Mouse (Mus musculus) hindbrain, embryonic 16.5 days (tissue): ENCODE measurements around the gene Mapk8ip2. TPM values are rescaled to one million over a fixed set of nuclear protein-coding genes. Genes with fewer than 3 reads are reported as not detected.

Experiments used
- ATAC-seq: fragments of 200-750 bp; cut with Nextera tagmentation; 2 replicates; pipeline ENCODE4 v1.8.0; 2017; ENCODE audit warnings: moderate TSS enrichment, moderate library complexity
- H3K27ac ChIP-seq: fragments of 300-500 bp; sonication (generic); 2 replicates; pipeline ENCODE4 v1.5.1; 2014; ENCODE audit warnings: low read depth, mild to moderate bottlenecking, control low read depth, low read length, moderate library complexity
- H3K27me3 ChIP-seq: fragments of 300-500 bp; sonication (generic); replicated peaks from 2 replicates; pipeline ENCODE4 v1.6.1; 2014; ENCODE audit warnings: low read length; ENCODE audit not compliant: control insufficient read depth, insufficient read depth
- H3K36me3 ChIP-seq: fragments of 300-500 bp; sonication (generic); 2 replicates; pipeline ENCODE4 v1.6.1; 2014; ENCODE audit warnings: mild to moderate bottlenecking, low read length, moderate library complexity, mixed read lengths; ENCODE audit not compliant: control insufficient read depth, insufficient read depth
- H3K4me1 ChIP-seq: fragments of 300-500 bp; sonication (generic); 2 replicates; pipeline ENCODE4 v1.6.1; 2014; ENCODE audit warnings: low read depth, low read length; ENCODE audit not compliant: control insufficient read depth, insufficient read depth
- H3K4me2 ChIP-seq: fragments of 300-500 bp; sonication (generic); 2 replicates; pipeline ENCODE4 v1.6.1; 2014; ENCODE audit warnings: mild to moderate bottlenecking, low read length, control low read depth, moderate library complexity
- H3K4me3 ChIP-seq: fragments of 300-500 bp; sonication (generic); 2 replicates; pipeline ENCODE4 v1.5.1; 2014; ENCODE audit warnings: mild to moderate bottlenecking, low read length, control low read depth, moderate library complexity
- H3K9ac ChIP-seq: fragments of 300-500 bp; sonication (generic); 2 replicates; pipeline ENCODE4 v1.6.1; 2014; ENCODE audit warnings: low read depth, mild to moderate bottlenecking, control low read depth, low read length, moderate library complexity
- H3K9me3 ChIP-seq: fragments of 300-500 bp; sonication (generic); 2 replicates; pipeline ENCODE4 v1.6.1; 2014; ENCODE audit warnings: mild to moderate bottlenecking, low read length, moderate library complexity; ENCODE audit not compliant: control insufficient read depth
- WGBS: fragments of 180-500 bp; shearing (Covaris S2); extraction: QIAGEN DNeasy Blood & Tissue Kit; methylation state at CpG from one replicate; pipeline ENCODE4 v1.1.7; 2014; 5-methylcytosine and 5-hydroxymethylcytosine counted together
- polyA plus RNA-seq: library from polyadenylated mRNA; unstranded; fragments of >200 nt; fragmentation: Nextera tagmentation; extraction: Ambion mirVana; gene quantifications from 2 replicates; pipeline ENCODE4 v1.2.1, GENCODE M21; 2015

Gene Mapk8ip2
- polyA plus RNA-seq, 1 experiment from 2014 or later: 84.5 TPM

GRCm38 (mm10) chr15:89435878-89436277, 17.8 kb upstream of the Mapk8ip2 start:
- Histone ChIP-seq H3K27ac (no peak overlapping the region), H3K36me3 (no peaks in the 10 kb centered on the region), H3K27me3 (no peaks in the 10 kb centered on the region), H3K4me3 (no peak overlapping the region), H3K4me1 (no peaks in the 10 kb centered on the region; the same call in 1 of the 2 replicates), H3K4me2 (no peak overlapping the region), H3K9ac (no peak overlapping the region), H3K9me3 (no peaks in the 10 kb centered on the region)
- WGBS: 90% methylated on average over 5 of the region's 5 CpGs
- ATAC-seq: no peak

- no peak; the same call in 1 of the 2 replicates for ATAC-seq
- Histone ChIP-seq H3K27me3 (no peaks in the 10 kb centered on the region), H3K9ac (no peak overlapping the region), H3K36me3 (no peaks in the 10 kb centered on the region), H3K27ac (no peak overlapping the region), H3K4me1 (no peaks in the 10 kb centered on the region), H3K4me2 (no peak overlapping the region), H3K9me3 (no peaks in the 10 kb centered on the region), H3K4me3 (no peak overlapping the region)
- whole genome bisulfite sequencing: 37% methylated on average over 8 of the region's 8 CpGs
Observed at GRCm38 (mm10) chr15:89442486-89443070, 11.1 kb upstream of the Mapk8ip2 start.

- H3K36me3 ChIP-seq: peaks cover 19% of the 10 kb centered on the region
- H3K4me3 ChIP-seq: peak overlapping the region; percentile 48
- H3K27me3 ChIP-seq: no peaks in the 10 kb centered on the region
- peak overlapping the region; percentile 65 for H3K9ac ChIP-seq
- H3K9me3 ChIP-seq: no peaks in the 10 kb centered on the region
- peaks cover 21% of the 10 kb centered on the region for H3K4me1 ChIP-seq
- H3K4me2 ChIP-seq: peak overlapping the region; percentile 79
- WGBS: 4% methylated on average over 24 of the region's 24 CpGs
- peak; percentile 80 for ATAC-seq
- H3K27ac ChIP-seq: peak overlapping the region; percentile 68
Observed at GRCm38 (mm10) chr15:89452906-89453864, 528 bp upstream of the Mapk8ip2 start.

GRCm38 (mm10) chr15:89454857-89455256, 1.1 kb downstream of the Mapk8ip2 start:
- Histone ChIP-seq H3K4me1 (peaks cover 21% of the 10 kb centered on the region), H3K4me3 (peak overlapping the region; percentile 48), H3K27ac (peak overlapping the region; percentile 68; the same call in 1 of the 2 replicates), H3K36me3 (peaks cover 34% of the 10 kb centered on the region), H3K27me3 (no peaks in the 10 kb centered on the region), H3K4me2 (peak overlapping the region; percentile 79), H3K9me3 (no peaks in the 10 kb centered on the region), H3K9ac (peak overlapping the region; percentile 65)
- peak; percentile 34; the same call in 1 of the 2 replicates for ATAC-seq
- WGBS: 9% methylated on average over 5 of the region's 6 CpGs

GRCm38 (mm10) chr15:89455642-89456041, 1.9 kb downstream of the Mapk8ip2 start:
- Histone ChIP-seq H3K9ac (peak overlapping the region; percentile 65; the same call in 1 of the 2 replicates), H3K4me2 (peak overlapping the region; percentile 79), H3K4me3 (peak overlapping the region; percentile 48), H3K27me3 (no peaks in the 10 kb centered on the region), H3K36me3 (peaks cover 37% of the 10 kb centered on the region), H3K4me1 (peaks cover 21% of the 10 kb centered on the region), H3K9me3 (no peaks in the 10 kb centered on the region), H3K27ac (no peak overlapping the region)
- WGBS: 73% methylated on average over 6 of the region's 6 CpGs
- no peak for ATAC-seq

GRCm38 (mm10) chr15:89458942-89459341, 5.2 kb downstream of the Mapk8ip2 start:
- Histone ChIP-seq H3K27ac (no peak overlapping the region), H3K36me3 (peaks cover 52% of the 10 kb centered on the region), H3K4me3 (no peak overlapping the region), H3K27me3 (no peaks in the 10 kb centered on the region), H3K4me2 (no peak overlapping the region), H3K9me3 (no peaks in the 10 kb centered on the region), H3K9ac (no peak overlapping the region), H3K4me1 (peaks cover 15% of the 10 kb centered on the region)
- WGBS: 92% methylated on average over 15 of the region's 15 CpGs
- ATAC-seq: no peak

- Histone ChIP-seq H3K4me2 (no peak overlapping the region), H3K27me3 (no peaks in the 10 kb centered on the region), H3K4me3 (no peak overlapping the region), H3K36me3 (peaks cover 52% of the 10 kb centered on the region), H3K9ac (no peak overlapping the region), H3K9me3 (no peaks in the 10 kb centered on the region), H3K27ac (no peak overlapping the region), H3K4me1 (peaks cover 13% of the 10 kb centered on the region)
- WGBS: 91% methylated on average over 7 of the region's 7 CpGs
- no peak for ATAC-seq
Observed at GRCm38 (mm10) chr15:89459821-89460220, 6.1 kb downstream of the Mapk8ip2 start.

- H3K27ac ChIP-seq: no peak overlapping the region
- no peak overlapping the region for H3K9ac ChIP-seq
- 79% methylated on average over 10 of the region's 10 CpGs for WGBS
- no peak for ATAC-seq
- no peaks in the 10 kb centered on the region for H3K9me3 ChIP-seq
- no peak overlapping the region for H3K4me2 ChIP-seq
- no peaks in the 10 kb centered on the region for H3K27me3 ChIP-seq
- H3K4me3 ChIP-seq: no peak overlapping the region
- peaks cover 9% of the 10 kb centered on the region for H3K4me1 ChIP-seq
- H3K36me3 ChIP-seq: peaks cover 52% of the 10 kb centered on the region
Observed at GRCm38 (mm10) chr15:89460298-89460697, 6.6 kb downstream of the Mapk8ip2 start.

GRCm38 (mm10) chr15:89461321-89461720, 7.6 kb downstream of the Mapk8ip2 start:
- ATAC-seq: no peak
- WGBS: 81% methylated on average over 15 of the region's 15 CpGs
- H3K36me3 ChIP-seq: peaks cover 51% of the 10 kb centered on the region
- no peak overlapping the region for H3K27ac ChIP-seq
- H3K9me3 ChIP-seq: no peaks in the 10 kb centered on the region
- no peaks in the 10 kb centered on the region for H3K27me3 ChIP-seq
- H3K4me1 ChIP-seq: no peaks in the 10 kb centered on the region; the same call in 1 of the 2 replicates
- no peak overlapping the region for H3K4me2 ChIP-seq
- no peak overlapping the region for H3K4me3 ChIP-seq
- no peak overlapping the region for H3K9ac ChIP-seq
